Mouse (Mus musculus) inflammation-experienced regulatory T-cells, adult 16 weeks (primary cell): Measurements from ENCODE around the gene Trak1. TPM values are rescaled to one million over a fixed set of nuclear protein-coding genes. Genes with fewer than 3 reads are reported as not detected.

Experiments
- polyA plus RNA-seq: library from polyadenylated mRNA; unstranded; fragments of 100-300 nt; shearing (Covaris generic); gene quantifications from one replicate; pipeline ENCODE4 v1.2.1, GENCODE M21; 2017

Gene Trak1
- polyA plus RNA-seq, result 7.8 TPM

GRCm38 (mm10) chr9:121297171-121298064 lies at the start of gene Trak1:
TSS of gene Trak1 (plus strand) at chr9:121297502.

GRCm38 (mm10) chr9:121277118-121278060 lies 19.9 kb upstream of the Trak1 start, which contains the start of gene Ulk4:
TSS of gene Ulk4 (minus strand) at chr9:121277197.

GRCm38 (mm10) chr9:121495529-121495928 lies 198.2 kb downstream of the Trak1 start, which contains the start of gene Cck:
TSS of gene Cck (minus strand) at chr9:121495694.

Other genes starting within 250 kb of the Trak1 start
- 10.9 TPM for gene Ulk4, start 20.3 kb upstream of the Trak1 start, polyA plus RNA-seq
- not detected for gene Cck, start 198.2 kb downstream of the Trak1 start, polyA plus RNA-seq